Mouse (Mus musculus): ENCODE results near the gene Tle3.
A peak's percentile ranks its signal among the peaks of the same experiment; 100 is the strongest.

The Tle3 gene

GRCm38 (mm10) chr9:61435191-61435989, 63.2 kb downstream of the Tle3 start:
- peak; percentile 66 to 72 for DNase-seq (ENCODE audit: low spot score in 2 of 2)

- no peak for DNase-seq (ENCODE audit: low spot score in 2 of 2)
Observed at GRCm38 (mm10) chr9:61436104-61436503, 63.9 kb downstream of the Tle3 start.

- no peak for DNase-seq (ENCODE audit: low spot score in 2 of 2)
Observed at GRCm38 (mm10) chr9:61436761-61437160, 64.6 kb downstream of the Tle3 start.

GRCm38 (mm10) chr9:61439092-61439491, 66.9 kb downstream of the Tle3 start:
- DNase-seq (ENCODE audit: low spot score in 2 of 2) = no peak

- DNase-seq (ENCODE audit: low spot score in 2 of 2) = no peak
Observed at GRCm38 (mm10) chr9:61439979-61440378, 67.8 kb downstream of the Tle3 start.

GRCm38 (mm10) chr9:61441206-61441913, 69.2 kb downstream of the Tle3 start:
- no peak for DNase-seq (ENCODE audit: low spot score in 2 of 2)

- DNase-seq (ENCODE audit: low spot score in 2 of 2) = peak in 1 of 2 experiments; percentile 42
Observed at GRCm38 (mm10) chr9:61442951-61443630, 70.9 kb downstream of the Tle3 start.

GRCm38 (mm10) chr9:61445151-61445550, 73.0 kb downstream of the Tle3 start:
- no peak for DNase-seq (ENCODE audit: low spot score in 2 of 2)

GRCm38 (mm10) chr9:61445711-61446222, 73.6 kb downstream of the Tle3 start:
- DNase-seq (ENCODE audit: low spot score in 2 of 2) = peak; percentile 56 to 67

- no peak for DNase-seq (ENCODE audit: low spot score in 2 of 2)
Observed at GRCm38 (mm10) chr9:61446965-61447364, 74.8 kb downstream of the Tle3 start.

GRCm38 (mm10) chr9:61449363-61449904, 77.3 kb downstream of the Tle3 start:
- DNase-seq (ENCODE audit: low spot score in 2 of 2) = no peak

GRCm38 (mm10) chr9:61452081-61452480, 79.9 kb downstream of the Tle3 start:
- no peak for DNase-seq (ENCODE audit: low spot score in 2 of 2)

GRCm38 (mm10) chr9:61455861-61456261, 83.7 kb downstream of the Tle3 start:
- peak; percentile 81 to 86 for DNase-seq (ENCODE audit: low spot score in 2 of 2)

- DNase-seq (ENCODE audit: low spot score in 2 of 2) = no peak
Observed at GRCm38 (mm10) chr9:61456441-61457161, 84.4 kb downstream of the Tle3 start.

- no peak for DNase-seq (ENCODE audit: low spot score in 2 of 2)
Observed at GRCm38 (mm10) chr9:61457162-61457523, 85.0 kb downstream of the Tle3 start.

GRCm38 (mm10) chr9:61461859-61462258, 89.7 kb downstream of the Tle3 start:
- DNase-seq (ENCODE audit: low spot score in 2 of 2) = no peak

- DNase-seq (ENCODE audit: low spot score in 2 of 2) = no peak
Observed at GRCm38 (mm10) chr9:61467436-61467835, 95.3 kb downstream of the Tle3 start.

Data from heart, adult 9 months (tissue).